Mouse (Mus musculus) frontal cortex, adult 2 months (tissue): Measurements from ENCODE around the gene Ltbp1. TPM values are rescaled to one million over a fixed set of nuclear protein-coding genes. Genes with fewer than 3 reads are reported as not detected.

Experiments used
- DNase-seq, 2 experiments: peaks; one replicate each; pipeline ENCODE4 v3.0.0; 2022; ENCODE audit warnings: low spot score in 1 of 2; ENCODE audit errors: extremely low spot score in 1 of 2
- polyA plus RNA-seq: library from polyadenylated mRNA; depleted of rRNA; stranded (reverse); fragments of >200 nt; gene quantifications from 2 replicates; pipeline ENCODE4 v1.2.3, GENCODE M21; 2012

The Ltbp1 gene
- polyA plus RNA-seq, 1 experiment: 6.9 TPM

DNA sequence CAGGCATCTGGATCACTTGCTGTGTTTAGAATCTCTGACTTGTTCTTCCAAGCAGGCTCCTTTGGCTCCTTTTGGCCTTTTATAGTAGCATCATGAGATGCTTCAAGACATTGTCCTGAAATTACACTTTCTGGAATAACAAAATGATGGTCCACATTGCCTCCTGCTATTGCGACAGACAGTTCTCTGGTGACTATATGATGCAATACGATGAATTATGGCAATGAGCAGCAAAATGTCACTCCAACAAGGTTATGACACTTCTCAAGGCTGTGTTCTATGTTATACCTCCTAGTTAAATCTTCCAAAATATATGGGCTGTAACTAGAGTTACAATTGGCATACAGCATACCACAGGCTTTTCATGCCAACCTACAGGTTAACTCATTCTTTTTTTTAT, 211.0 kb downstream of the Ltbp1 start:
- DNase-seq: no peak

- DNase-seq: no peak
Observed at GRCm38 (mm10) chr17:75218700-75219099, 213.3 kb downstream of the Ltbp1 start.

DNA sequence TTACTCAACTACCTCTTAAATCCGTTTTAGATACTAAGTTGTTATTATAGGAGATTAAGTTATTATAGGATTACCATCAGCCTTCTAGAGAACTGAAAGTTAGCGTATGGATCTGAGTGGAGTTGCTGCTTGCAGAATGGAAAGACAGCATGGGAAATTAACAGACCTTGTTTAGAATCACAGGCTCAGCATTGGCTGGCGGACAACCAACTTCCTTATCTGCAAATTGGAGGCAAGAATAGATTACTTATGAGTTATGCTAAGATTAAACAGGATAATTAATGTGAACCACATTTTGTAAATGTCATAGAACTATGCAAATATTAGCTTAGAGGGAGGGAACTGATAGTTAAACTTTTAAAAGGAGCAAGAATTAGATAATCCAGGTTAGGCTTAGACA, 223.0 kb downstream of the Ltbp1 start:
- DNase-seq: no peak

GRCm38 (mm10) chr17:75233206-75233605, 227.8 kb downstream of the Ltbp1 start:
- DNase-seq: peak in 1 of 2 experiments; percentile 3

- DNase-seq: no peak
Observed at GRCm38 (mm10) chr17:75233923-75234322, 228.6 kb downstream of the Ltbp1 start.

DNA sequence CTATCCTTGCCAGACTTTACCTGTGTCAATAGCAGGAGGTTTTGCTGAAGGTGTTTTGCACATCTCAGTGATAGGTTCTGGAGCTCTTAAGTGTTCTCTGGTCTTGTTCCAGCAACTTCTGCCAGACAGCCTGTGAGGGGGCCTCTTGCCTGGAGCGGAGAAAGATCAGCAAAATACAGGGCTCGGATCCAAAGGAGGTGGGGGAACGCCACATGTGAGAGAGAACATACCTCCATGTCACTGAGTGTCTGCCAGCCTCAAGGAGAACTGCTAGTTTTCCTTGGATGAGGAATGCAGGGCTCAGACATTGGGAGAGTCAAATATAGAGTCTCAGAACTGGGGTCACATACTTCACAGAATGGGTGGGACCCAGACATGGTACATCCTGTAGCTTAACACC, 230.4 kb downstream of the Ltbp1 start:
- peak; percentile 37 to 45 for DNase-seq

DNA sequence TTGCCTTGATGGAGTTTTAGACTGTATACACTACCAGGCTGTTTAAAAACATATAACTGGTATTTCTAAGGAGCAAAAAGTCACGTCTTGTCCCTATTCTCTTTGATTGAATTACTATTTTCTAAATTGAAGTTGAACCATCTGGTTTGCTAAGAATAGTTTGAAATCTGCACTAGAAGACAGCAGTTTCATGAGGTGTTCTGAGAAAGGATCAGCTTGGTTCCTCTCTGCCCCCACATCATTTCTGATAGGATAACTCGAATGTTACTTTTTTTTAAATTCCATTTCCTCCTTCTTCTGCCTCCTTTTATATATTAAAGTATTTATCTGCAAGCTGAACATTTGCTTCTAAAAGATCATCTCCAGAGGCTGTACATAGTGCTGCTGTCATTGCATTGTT, 231.2 kb downstream of the Ltbp1 start:
- peak; percentile 7 to 29 for DNase-seq

DNA sequence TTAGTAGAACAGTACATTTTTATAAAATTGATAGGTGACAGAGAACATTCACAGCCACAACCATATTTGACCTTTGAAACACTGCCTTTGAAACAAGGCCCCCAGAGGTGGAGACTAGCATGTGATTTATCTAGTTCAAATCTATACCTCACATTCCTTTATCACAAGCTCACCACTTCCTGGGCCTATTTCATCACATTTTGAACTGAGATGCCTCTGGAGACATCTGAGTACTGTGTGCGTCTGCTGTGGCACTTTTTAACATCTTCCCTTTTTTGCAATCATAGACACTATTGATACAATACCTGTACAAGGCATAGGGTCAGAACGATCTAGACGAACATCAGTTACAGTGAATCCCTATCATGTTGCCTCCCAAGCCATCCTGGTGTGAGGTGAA, 232.1 kb downstream of the Ltbp1 start:
- DNase-seq: no peak

- no peak for DNase-seq
Observed at GRCm38 (mm10) chr17:75238655-75239054, 233.3 kb downstream of the Ltbp1 start.

GRCm38 (mm10) chr17:75239545-75239944, 234.2 kb downstream of the Ltbp1 start:
- DNase-seq: no peak

DNA sequence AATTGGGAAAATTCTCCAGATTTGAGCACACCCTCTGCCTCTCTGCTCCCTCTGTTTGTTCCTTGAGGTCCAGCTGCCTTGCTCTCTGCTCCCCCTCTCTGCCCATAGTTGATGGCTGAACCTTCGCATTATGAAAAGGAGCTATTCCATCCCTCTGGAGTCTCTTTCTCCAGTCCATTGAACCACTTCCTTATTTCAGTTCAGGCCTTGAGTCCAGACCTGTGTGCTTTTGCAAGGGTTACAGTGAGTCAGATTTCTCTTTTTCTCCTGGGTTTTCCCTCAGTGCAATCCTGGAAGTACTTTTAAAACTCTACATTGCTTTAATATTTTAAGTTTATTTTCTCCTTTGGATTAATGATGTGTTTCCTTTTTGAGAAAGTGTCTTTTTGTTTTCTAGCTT, 236.7 kb downstream of the Ltbp1 start:
- DNase-seq: no peak

GRCm38 (mm10) chr17:75243221-75243620, 237.9 kb downstream of the Ltbp1 start:
- no peak for DNase-seq

DNA sequence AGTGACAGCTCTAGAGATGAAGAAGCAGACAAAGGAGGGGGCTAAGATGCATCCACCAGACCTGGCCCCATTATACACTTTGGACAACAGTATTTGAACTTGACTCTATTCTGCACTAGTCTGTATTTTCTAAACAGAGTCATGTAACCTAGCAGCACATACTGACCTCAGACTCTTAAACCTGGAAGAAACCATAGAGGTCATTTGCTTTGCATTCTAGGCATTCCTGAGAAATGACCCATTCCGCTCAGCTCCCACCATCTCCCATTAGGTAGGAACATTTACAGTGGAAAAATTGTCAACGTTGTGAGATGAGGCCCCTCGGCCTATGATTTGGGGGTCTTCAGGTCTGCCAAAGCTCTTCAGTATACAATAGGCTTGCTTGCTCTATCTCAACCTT, 238.8 kb downstream of the Ltbp1 start:
- no peak for DNase-seq

- no peak for DNase-seq
Observed at GRCm38 (mm10) chr17:75245085-75245484, 239.7 kb downstream of the Ltbp1 start.

DNA sequence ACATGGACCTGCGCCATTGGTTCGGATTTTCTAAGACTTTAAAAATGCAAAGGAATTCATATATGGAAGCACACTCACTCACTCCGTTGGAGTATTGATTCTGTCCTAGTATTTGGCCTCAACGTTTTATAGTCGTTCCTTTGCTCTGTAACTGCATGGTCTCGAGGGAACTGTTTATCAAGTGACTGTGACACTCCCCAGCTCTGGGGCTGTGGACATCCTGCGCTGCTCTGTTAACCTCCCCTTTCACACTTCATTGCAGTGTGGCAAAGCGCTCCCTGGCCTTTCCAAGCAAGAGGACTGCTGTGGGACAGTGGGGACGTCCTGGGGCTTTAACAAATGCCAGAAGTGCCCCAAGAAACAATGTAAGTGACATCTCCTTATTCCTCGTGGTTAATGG, 243.3 kb downstream of the Ltbp1 start:
- no peak for DNase-seq

DNA sequence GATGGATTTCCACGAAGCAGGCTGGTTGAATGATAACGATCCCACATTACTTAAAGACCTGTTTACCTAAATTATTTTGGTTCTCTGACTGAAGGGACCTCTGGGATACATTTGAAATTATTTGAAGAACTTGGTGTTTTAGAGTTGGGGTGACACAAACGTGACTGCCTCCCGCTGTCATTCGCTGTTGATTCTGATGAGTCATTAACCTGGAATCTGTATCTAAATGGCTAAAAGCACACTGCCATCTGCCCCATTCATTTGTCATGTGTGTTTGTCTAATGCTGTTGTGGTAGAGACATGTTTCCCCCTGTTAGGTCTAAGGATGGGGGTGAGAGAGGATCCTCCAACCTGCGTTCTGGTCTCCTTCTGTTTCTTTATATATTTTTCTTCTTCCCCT, 245.2 kb downstream of the Ltbp1 start:
- DNase-seq: no peak

- DNase-seq: no peak
Observed at GRCm38 (mm10) chr17:75251094-75251493, 245.7 kb downstream of the Ltbp1 start.

DNA sequence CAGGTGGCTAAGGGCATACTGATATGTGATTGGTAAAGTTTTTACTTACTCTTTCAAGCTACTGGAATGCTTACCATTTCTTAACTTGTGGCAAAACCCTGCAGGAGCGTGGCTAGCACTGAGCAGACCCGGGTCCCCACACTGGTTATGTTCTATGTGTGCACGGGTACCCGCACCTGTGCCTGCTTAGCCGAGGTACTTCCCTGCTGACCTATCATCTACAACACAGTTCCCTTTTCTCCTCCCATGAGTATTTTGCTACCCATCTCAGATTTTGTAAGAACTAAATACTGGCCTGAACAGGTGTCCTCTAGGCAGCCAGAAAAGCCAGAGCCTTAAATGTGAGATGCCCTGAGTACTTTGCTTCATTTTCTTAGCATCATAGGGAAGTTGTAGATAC, 247.2 kb downstream of the Ltbp1 start:
- no peak for DNase-seq

DNA sequence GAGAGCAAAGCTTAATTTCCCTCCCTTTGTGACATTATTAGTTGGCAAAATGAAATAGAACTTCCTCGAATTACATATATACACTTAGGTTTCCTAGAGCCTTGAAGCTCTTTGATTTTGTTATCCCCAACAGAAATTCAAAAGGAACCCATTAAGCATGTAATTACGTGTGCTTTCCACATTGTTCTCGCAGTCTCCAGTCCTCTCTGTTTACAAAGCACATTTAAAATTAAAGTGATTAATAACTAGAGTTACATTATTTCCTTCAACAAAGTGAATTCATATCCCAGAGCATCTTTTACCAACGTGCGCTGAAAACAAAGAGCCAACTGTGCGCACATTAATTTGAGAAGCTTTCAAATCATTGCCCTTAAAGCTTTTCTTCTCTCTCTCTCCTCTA, 249.5 kb downstream of the Ltbp1 start:
- DNase-seq: no peak

- DNase-seq: no peak
Observed at GRCm38 (mm10) chr17:75255967-75256366, 250.6 kb downstream of the Ltbp1 start.

GRCm38 (mm10) chr17:75258427-75258826, 253.1 kb downstream of the Ltbp1 start:
- DNase-seq: no peak

DNA sequence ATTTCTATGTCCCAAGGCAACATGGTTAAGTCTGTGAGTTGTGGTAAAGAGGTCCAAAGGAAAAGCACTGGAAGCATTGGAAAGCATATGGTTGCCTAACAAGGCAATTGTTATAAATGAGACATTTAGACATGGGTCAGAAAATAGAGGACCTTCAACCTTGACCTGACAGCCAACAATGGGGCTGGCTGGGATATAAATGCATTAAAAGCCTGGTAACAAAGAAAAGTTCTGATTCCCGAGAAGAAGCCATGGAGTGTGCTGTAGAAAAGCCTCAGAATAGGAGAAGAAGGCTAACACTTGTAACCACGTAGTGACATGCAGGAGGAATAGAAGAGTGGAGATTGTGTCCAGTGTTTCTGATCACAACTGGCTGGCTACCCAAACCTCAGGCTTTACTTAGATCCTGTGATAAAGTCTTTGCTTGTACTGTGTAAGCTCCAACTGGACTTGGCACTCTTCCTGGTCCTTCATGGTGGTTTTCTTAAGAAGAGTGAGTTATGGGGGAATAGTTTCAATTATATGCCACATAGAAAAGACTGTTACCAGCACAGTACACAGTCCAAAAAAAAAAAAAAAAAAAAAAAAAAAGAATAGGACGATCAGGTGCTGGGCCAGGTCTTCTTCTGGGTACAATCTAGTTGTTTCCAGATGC, 258.1 kb downstream of the Ltbp1 start:
- no peak for DNase-seq

DNA sequence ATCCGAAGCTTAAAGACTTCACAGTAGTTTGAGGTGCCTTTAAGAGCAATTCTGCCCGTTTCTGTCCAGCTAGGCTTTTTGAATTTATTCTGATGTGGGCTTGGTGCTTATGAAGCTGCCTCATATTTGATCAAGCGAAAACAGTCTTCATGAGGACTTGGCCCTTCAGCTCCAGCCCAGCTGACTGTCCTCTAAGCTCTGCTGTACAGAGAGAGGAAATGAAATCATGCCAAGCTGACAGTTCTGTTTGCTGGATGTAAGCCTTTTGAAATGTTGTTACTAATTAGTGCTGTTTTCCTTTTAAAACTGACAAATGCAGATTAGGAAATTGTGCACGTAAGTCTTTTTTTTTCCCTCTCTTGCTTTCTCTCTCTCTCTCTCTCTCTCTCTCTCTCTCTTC, 263.1 kb downstream of the Ltbp1 start:
- DNase-seq: no peak
